Mouse (Mus musculus) embryonic facial prominence, embryonic 13.5 days (tissue): ENCODE measurements around the gene Reln. TPM values are rescaled to one million over a fixed set of nuclear protein-coding genes. Genes with fewer than 3 reads are reported as not detected.

ENCODE experiments used
- ATAC-seq: fragments of 200-750 bp; cut with Nextera tagmentation; 2 replicates; pipeline ENCODE4 v1.8.0; 2017; ENCODE audit warnings: low read depth; ENCODE audit not compliant: insufficient number of reproducible peaks, insufficient read depth, low FRiP score, low TSS enrichment
- H3K27ac ChIP-seq: fragments of 300-500 bp; sonication (generic); 2 replicates; pipeline ENCODE4 v1.5.1; 2015; ENCODE audit warnings: moderate library complexity, mild to moderate bottlenecking, inconsistent platforms
- H3K27me3 ChIP-seq: fragments of 300-500 bp; sonication (generic); 2 replicates; pipeline ENCODE4 v1.6.1; 2015; ENCODE audit warnings: mild to moderate bottlenecking, inconsistent platforms
- H3K36me3 ChIP-seq: fragments of 300-500 bp; sonication (generic); 2 replicates; pipeline ENCODE4 v1.6.1; 2015; ENCODE audit warnings: mild to moderate bottlenecking, inconsistent platforms
- H3K4me1 ChIP-seq: fragments of 300-500 bp; sonication (generic); 2 replicates; pipeline ENCODE4 v1.6.1; 2015; ENCODE audit warnings: inconsistent platforms
- H3K4me2 ChIP-seq: fragments of 300-500 bp; sonication (generic); 2 replicates; pipeline ENCODE4 v1.6.1; 2015; ENCODE audit warnings: moderate library complexity, mild to moderate bottlenecking, inconsistent platforms
- H3K4me3 ChIP-seq: fragments of 300-500 bp; sonication (generic); 2 replicates; pipeline ENCODE4 v1.5.1; 2015; ENCODE audit warnings: mild to moderate bottlenecking, inconsistent platforms
- H3K9ac ChIP-seq: fragments of 300-500 bp; sonication (generic); 2 replicates; pipeline ENCODE4 v1.6.1; 2015; ENCODE audit warnings: mild to moderate bottlenecking, inconsistent platforms
- H3K9me3 ChIP-seq: fragments of 300-500 bp; sonication (generic); 2 replicates; pipeline ENCODE4 v1.6.1; 2016; ENCODE audit warnings: inconsistent platforms
- WGBS: fragments of 180-500 bp; shearing (Covaris S2); methylation state at CpG from one replicate; pipeline ENCODE4 v1.1.7; 2015; ENCODE audit warnings: mixed read lengths; 5-methylcytosine and 5-hydroxymethylcytosine counted together
- polyA plus RNA-seq: library from polyadenylated mRNA; unstranded; fragments of >200 nt; fragmentation: Nextera tagmentation; extraction: Ambion mirVana; gene quantifications from 2 replicates; pipeline ENCODE4 v1.2.1, GENCODE M21; 2015

The Reln gene
- polyA plus RNA-seq, 1 experiment from 2014 or later, result 5.5 TPM

DNA sequence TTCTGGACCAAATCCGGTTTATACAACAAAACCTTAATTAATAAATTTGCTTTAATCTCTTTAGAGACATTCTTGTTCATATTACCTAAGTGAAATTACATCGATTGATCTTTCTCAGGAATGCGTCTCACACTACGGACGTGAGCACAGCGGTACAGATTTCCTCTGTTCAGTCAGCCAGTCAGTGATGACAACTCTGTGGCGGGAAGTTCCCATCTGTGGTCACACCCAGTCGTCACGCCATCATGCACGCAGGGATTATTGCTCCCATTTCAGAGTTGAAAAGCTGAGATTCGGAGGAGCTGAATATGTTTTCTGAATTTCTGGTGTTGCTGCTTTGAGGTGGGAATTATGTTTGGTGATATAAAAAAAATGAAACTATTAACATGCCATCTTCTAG is 316.1 kb downstream of the Reln start:
- no peaks in the 10 kb centered on the region for H3K9me3 ChIP-seq
- ATAC-seq, result no peak
- H3K36me3 ChIP-seq, result no peaks in the 10 kb centered on the region
- H3K9ac ChIP-seq, result no peak overlapping the region
- no peak overlapping the region for H3K4me2 ChIP-seq
- H3K27me3 ChIP-seq, result no peaks in the 10 kb centered on the region
- H3K4me1 ChIP-seq, result no peaks in the 10 kb centered on the region
- H3K27ac ChIP-seq, result no peak overlapping the region
- H3K4me3 ChIP-seq, result no peak overlapping the region
- 74% methylated on average over 11 of the region's 11 CpGs for WGBS

DNA sequence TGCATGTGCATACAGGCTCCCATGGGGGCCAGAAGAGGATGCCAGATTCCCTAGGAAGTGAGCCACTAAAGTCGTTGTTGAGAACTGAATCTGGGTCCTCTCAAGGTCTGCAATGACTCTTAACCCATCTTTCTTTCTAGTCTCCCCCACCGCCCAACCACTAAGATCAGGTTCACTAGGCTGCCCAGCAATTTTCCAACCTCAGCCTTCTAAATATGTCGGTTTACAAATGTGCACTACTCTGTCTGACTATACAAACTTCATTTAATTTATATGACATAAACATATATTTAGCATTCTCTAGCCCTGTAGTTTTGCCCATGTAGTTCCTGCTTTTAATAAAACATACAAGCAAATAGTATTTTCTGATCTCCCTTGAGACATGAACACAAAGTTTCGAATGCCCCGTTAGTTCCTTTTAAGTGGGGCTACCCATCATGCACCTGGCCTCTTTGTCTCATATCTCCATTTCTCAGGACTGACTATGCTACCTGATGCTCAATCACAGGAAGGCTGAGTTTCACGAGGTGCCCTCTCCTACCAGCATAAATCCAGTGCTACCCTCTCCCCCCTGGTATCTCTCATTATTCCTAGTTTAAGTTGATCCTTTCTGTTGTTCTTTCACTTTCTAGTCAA is 317.1 kb downstream of the Reln start:
- Histone ChIP-seq H3K9ac (no peak overlapping the region), H3K9me3 (no peaks in the 10 kb centered on the region), H3K27ac (no peak overlapping the region), H3K4me3 (no peak overlapping the region), H3K4me1 (no peaks in the 10 kb centered on the region), H3K36me3 (no peaks in the 10 kb centered on the region), H3K4me2 (no peak overlapping the region), H3K27me3 (no peaks in the 10 kb centered on the region)
- no peak for ATAC-seq
- WGBS, result 74% methylated on average over 6 of the region's 6 CpGs

GRCm38 (mm10) chr5:22025746-22026145 is 318.8 kb downstream of the Reln start:
- H3K27me3 ChIP-seq, result no peaks in the 10 kb centered on the region
- no peak overlapping the region for H3K9ac ChIP-seq
- no peaks in the 10 kb centered on the region for H3K36me3 ChIP-seq
- H3K4me1 ChIP-seq, result no peaks in the 10 kb centered on the region
- H3K9me3 ChIP-seq, result no peaks in the 10 kb centered on the region
- ATAC-seq, result no peak
- no peak overlapping the region for H3K27ac ChIP-seq
- WGBS, result 85% methylated on average over 4 of the region's 4 CpGs
- H3K4me3 ChIP-seq, result no peak overlapping the region
- no peak overlapping the region for H3K4me2 ChIP-seq

DNA sequence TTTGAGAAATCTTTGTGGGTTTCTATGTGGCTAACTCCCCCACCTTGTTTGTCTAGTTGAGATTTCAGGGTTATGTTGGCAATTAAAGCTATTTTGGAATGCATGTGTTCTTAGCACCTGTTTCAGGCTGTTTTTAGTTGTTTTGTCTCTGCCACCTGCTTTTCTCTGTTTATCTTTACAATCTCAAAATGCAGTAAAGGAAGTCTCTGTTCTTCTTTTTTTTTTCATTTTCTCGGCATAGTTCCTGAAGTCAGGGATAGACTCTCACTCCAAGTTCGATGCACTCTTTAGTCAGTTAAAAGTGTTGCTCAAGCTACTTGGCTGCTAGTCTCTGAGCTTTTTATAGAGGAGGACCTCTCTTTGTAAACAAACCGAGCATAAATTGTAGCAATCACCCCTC is 320.4 kb downstream of the Reln start:
- H3K9me3 ChIP-seq, result no peaks in the 10 kb centered on the region

DNA sequence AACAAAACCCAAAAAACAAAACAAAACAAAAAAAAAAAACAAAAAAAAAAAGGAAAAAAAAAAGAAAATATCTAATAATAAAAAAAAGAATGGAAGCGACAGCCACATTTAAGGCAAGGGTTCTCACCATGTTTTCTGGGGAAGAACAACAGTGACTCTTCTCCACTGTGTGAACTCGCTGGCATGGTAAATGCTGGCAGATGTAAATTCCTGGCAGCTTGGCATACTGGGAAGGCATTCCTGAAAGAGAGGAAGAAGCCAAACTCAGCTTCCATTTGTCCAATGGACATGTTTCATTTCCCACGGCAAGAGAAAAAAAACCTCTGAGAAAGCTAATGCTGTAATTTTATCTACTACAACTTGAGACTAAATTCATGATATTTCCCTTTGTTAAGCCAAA is 326.6 kb downstream of the Reln start:
- WGBS, result 82% methylated on average over 3 of the region's 3 CpGs
- H3K4me3 ChIP-seq, result no peak overlapping the region
- H3K36me3 ChIP-seq, result no peaks in the 10 kb centered on the region
- no peak overlapping the region for H3K9ac ChIP-seq
- H3K4me1 ChIP-seq, result no peaks in the 10 kb centered on the region
- H3K4me2 ChIP-seq, result no peak overlapping the region
- no peak overlapping the region for H3K27ac ChIP-seq
- no peaks in the 10 kb centered on the region for H3K27me3 ChIP-seq
- H3K9me3 ChIP-seq, result no peaks in the 10 kb centered on the region
- ATAC-seq, result no peak

More for the DNA sequence above, 320.4 kb downstream of the Reln start:
- Histone ChIP-seq H3K4me2 (no peak overlapping the region), H3K4me1 (no peaks in the 10 kb centered on the region), H3K27me3 (no peaks in the 10 kb centered on the region), H3K4me3 (no peak overlapping the region), H3K27ac (no peak overlapping the region), H3K9ac (no peak overlapping the region), H3K36me3 (no peaks in the 10 kb centered on the region)
- WGBS, result 69% methylated on average over 3 of the region's 3 CpGs
- no peak for ATAC-seq

GRCm38 (mm10) chr5:22014459-22014858 is 330.0 kb downstream of the Reln start:
- H3K4me3 ChIP-seq, result no peak overlapping the region
- no peak for ATAC-seq
- no peaks in the 10 kb centered on the region for H3K4me1 ChIP-seq
- WGBS, result 87% methylated on average over 3 of the region's 3 CpGs
- H3K9me3 ChIP-seq, result no peaks in the 10 kb centered on the region
- H3K4me2 ChIP-seq, result no peak overlapping the region
- no peak overlapping the region for H3K27ac ChIP-seq
- H3K27me3 ChIP-seq, result no peaks in the 10 kb centered on the region
- no peaks in the 10 kb centered on the region for H3K36me3 ChIP-seq
- no peak overlapping the region for H3K9ac ChIP-seq

DNA sequence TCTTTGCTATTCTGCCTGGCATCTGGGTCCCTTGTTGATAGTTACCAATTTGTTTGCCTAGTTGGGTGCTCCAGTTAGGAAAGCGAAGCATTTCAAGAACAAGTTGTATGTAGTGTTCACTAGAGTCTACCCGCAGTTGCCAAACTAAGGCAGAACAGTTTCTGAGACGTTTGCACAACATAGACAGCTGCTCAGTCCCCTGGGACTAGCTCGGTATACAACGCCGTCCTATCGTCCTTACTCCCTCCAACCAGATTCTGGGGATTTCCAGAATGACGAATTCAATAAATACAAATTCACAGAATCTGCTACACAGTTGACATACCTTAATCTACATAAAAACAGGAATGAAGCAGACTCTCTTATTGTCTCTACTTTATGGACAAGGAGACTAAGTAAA is 335.4 kb downstream of the Reln start:
- Histone ChIP-seq H3K36me3 (no peaks in the 10 kb centered on the region), H3K27ac (no peak overlapping the region), H3K9me3 (no peaks in the 10 kb centered on the region), H3K4me3 (no peak overlapping the region), H3K4me2 (no peak overlapping the region), H3K9ac (no peak overlapping the region), H3K27me3 (no peaks in the 10 kb centered on the region), H3K4me1 (no peaks in the 10 kb centered on the region)
- WGBS, result 79% methylated on average over 8 of the region's 8 CpGs
- no peak for ATAC-seq

DNA sequence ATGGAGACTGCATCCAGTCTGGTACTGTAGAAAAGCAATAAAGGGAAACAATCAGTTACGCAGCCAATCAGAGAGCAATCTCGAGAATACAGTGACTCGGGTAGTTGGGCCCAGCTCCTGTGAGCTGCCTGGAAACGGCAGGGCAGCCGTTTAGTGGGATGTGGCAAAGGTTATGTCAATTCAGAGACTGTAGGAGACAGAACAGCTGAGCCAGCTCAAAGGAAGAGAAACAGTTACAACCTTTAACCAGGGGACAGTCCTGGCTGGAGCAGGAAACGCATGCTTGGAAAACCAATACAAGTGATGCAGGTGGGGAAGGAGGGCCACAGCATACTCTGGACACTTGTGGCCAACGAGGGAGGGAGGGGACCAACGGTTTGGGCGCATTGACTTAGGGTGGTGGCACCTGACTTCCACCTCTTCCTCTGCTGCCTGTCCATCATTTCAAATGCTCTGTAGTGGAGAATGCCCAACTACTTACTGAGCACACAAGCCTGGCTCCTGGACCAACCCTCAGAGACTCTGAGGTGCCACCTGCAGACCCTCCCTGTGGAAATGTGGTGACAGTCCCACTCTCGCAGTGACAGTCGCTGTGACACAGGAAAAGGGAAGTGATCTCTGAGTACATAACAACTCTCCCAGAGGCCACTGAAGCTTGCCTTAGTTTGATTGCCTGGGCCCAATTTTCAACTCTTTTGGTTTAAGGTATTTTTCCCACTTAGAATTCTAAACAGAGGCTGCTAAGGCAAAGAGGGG is 337.0 kb downstream of the Reln start:
- H3K4me3 ChIP-seq, result no peak overlapping the region
- H3K36me3 ChIP-seq, result no peaks in the 10 kb centered on the region
- no peak overlapping the region for H3K27ac ChIP-seq
- ATAC-seq, result no peak
- no peaks in the 10 kb centered on the region for H3K4me1 ChIP-seq
- no peak overlapping the region for H3K4me2 ChIP-seq
- 62% methylated on average over 11 of the region's 11 CpGs for WGBS
- H3K9me3 ChIP-seq, result no peaks in the 10 kb centered on the region
- no peaks in the 10 kb centered on the region for H3K27me3 ChIP-seq
- no peak overlapping the region for H3K9ac ChIP-seq

GRCm38 (mm10) chr5:22003858-22004257 is 340.6 kb downstream of the Reln start:
- Histone ChIP-seq H3K4me1 (no peaks in the 10 kb centered on the region), H3K4me3 (no peak overlapping the region), H3K27me3 (no peaks in the 10 kb centered on the region), H3K9me3 (no peaks in the 10 kb centered on the region), H3K36me3 (no peaks in the 10 kb centered on the region), H3K9ac (no peak overlapping the region), H3K4me2 (no peak overlapping the region), H3K27ac (no peak overlapping the region)
- WGBS, result 80% methylated on average over 4 of the region's 4 CpGs
- no peak for ATAC-seq

- Histone ChIP-seq H3K27ac (no peak overlapping the region), H3K9ac (no peak overlapping the region), H3K4me1 (no peaks in the 10 kb centered on the region), H3K27me3 (no peaks in the 10 kb centered on the region), H3K4me3 (no peak overlapping the region), H3K9me3 (peaks cover 5% of the 10 kb centered on the region; the same call in 1 of the 2 replicates), H3K4me2 (no peak overlapping the region), H3K36me3 (no peaks in the 10 kb centered on the region)
- ATAC-seq, result no peak
- WGBS, result 74% methylated on average over 5 of the region's 5 CpGs
Observed at GRCm38 (mm10) chr5:21987711-21988110, 356.8 kb downstream of the Reln start.

- WGBS, result 46% methylated on average over 4 of the region's 4 CpGs
- H3K36me3 ChIP-seq, result no peaks in the 10 kb centered on the region
- ATAC-seq, result no peak
Observed at GRCm38 (mm10) chr5:21986311-21986710, 358.2 kb downstream of the Reln start.

DNA sequence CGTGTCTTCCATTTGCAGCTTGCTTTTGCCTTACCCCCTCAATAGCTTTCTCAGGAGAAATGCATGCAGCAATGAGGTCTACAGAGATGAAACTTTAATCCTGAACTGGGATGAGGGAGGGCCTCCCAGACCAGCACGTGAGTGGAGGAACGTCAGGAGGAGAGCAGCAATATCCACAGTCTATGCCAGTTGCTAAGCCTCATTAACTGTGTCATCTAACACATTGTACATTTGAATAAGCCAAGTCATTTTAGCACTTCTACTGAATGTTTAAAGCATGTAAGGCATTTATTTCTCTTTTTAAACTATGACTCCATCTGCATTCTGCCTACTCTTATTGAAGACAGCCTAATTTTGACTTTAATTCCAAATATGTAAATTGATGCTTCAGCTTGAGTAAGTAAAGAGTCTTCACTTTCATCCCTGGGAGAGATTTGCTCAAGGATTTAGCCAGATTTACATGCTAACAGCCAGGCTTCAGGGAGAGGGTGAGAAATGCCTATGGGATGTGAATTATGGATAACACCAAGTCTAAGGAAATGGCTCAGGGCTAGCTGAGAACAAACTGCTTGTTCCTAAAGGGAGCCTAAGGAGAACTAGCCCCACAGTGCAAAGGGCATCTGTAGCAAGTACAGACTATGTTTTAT is 361.4 kb downstream of the Reln start:
- Histone ChIP-seq H3K4me2 (no peak overlapping the region), H3K36me3 (no peaks in the 10 kb centered on the region), H3K9ac (no peak overlapping the region), H3K9me3 (no peaks in the 10 kb centered on the region), H3K4me1 (no peaks in the 10 kb centered on the region), H3K27ac (no peak overlapping the region), H3K4me3 (no peak overlapping the region), H3K27me3 (no peaks in the 10 kb centered on the region)
- WGBS, result 66% methylated on average over 3 of the region's 3 CpGs
- no peak for ATAC-seq

More at GRCm38 (mm10) chr5:21986311-21986710, 358.2 kb downstream of the Reln start:
- H3K9me3 ChIP-seq, result peaks cover 5% of the 10 kb centered on the region; the same call in 1 of the 2 replicates
- H3K4me3 ChIP-seq, result no peak overlapping the region
- no peak overlapping the region for H3K27ac ChIP-seq
- H3K9ac ChIP-seq, result no peak overlapping the region
- no peaks in the 10 kb centered on the region for H3K27me3 ChIP-seq
- H3K4me1 ChIP-seq, result no peaks in the 10 kb centered on the region
- no peak overlapping the region for H3K4me2 ChIP-seq
